Mouse (Mus musculus) hindbrain, embryonic 16.5 days (tissue): ENCODE results near the gene Kif14. TPM values are rescaled to one million over a fixed set of nuclear protein-coding genes. Genes with fewer than 3 reads are reported as not detected.

ENCODE experiments used
- ATAC-seq: fragments of 200-750 bp; cut with Nextera tagmentation; 2 replicates; pipeline ENCODE4 v1.8.0; 2017; ENCODE audit warnings: moderate TSS enrichment, moderate library complexity
- H3K27ac ChIP-seq: fragments of 300-500 bp; sonication (generic); 2 replicates; pipeline ENCODE4 v1.5.1; 2014; ENCODE audit warnings: low read depth, mild to moderate bottlenecking, control low read depth, low read length, moderate library complexity
- H3K27me3 ChIP-seq: fragments of 300-500 bp; sonication (generic); replicated peaks from 2 replicates; pipeline ENCODE4 v1.6.1; 2014; ENCODE audit warnings: low read length; ENCODE audit not compliant: control insufficient read depth, insufficient read depth
- H3K36me3 ChIP-seq: fragments of 300-500 bp; sonication (generic); 2 replicates; pipeline ENCODE4 v1.6.1; 2014; ENCODE audit warnings: mild to moderate bottlenecking, low read length, moderate library complexity, mixed read lengths; ENCODE audit not compliant: control insufficient read depth, insufficient read depth
- H3K4me1 ChIP-seq: fragments of 300-500 bp; sonication (generic); 2 replicates; pipeline ENCODE4 v1.6.1; 2014; ENCODE audit warnings: low read depth, low read length; ENCODE audit not compliant: control insufficient read depth, insufficient read depth
- H3K4me2 ChIP-seq: fragments of 300-500 bp; sonication (generic); 2 replicates; pipeline ENCODE4 v1.6.1; 2014; ENCODE audit warnings: mild to moderate bottlenecking, low read length, control low read depth, moderate library complexity
- H3K4me3 ChIP-seq: fragments of 300-500 bp; sonication (generic); 2 replicates; pipeline ENCODE4 v1.5.1; 2014; ENCODE audit warnings: mild to moderate bottlenecking, low read length, control low read depth, moderate library complexity
- H3K9ac ChIP-seq: fragments of 300-500 bp; sonication (generic); 2 replicates; pipeline ENCODE4 v1.6.1; 2014; ENCODE audit warnings: low read depth, mild to moderate bottlenecking, control low read depth, low read length, moderate library complexity
- H3K9me3 ChIP-seq: fragments of 300-500 bp; sonication (generic); 2 replicates; pipeline ENCODE4 v1.6.1; 2014; ENCODE audit warnings: mild to moderate bottlenecking, low read length, moderate library complexity; ENCODE audit not compliant: control insufficient read depth
- WGBS: fragments of 180-500 bp; shearing (Covaris S2); extraction: QIAGEN DNeasy Blood & Tissue Kit; methylation state at CpG from one replicate; pipeline ENCODE4 v1.1.7; 2014; 5-methylcytosine and 5-hydroxymethylcytosine counted together
- polyA plus RNA-seq: library from polyadenylated mRNA; unstranded; fragments of >200 nt; fragmentation: Nextera tagmentation; extraction: Ambion mirVana; gene quantifications from 2 replicates; pipeline ENCODE4 v1.2.1, GENCODE M21; 2015

Kif14 gene
- polyA plus RNA-seq, 1 experiment from 2014 or later = 0.74 TPM

- no peaks in the 10 kb centered on the region for H3K9me3 ChIP-seq
- no peaks in the 10 kb centered on the region for H3K27me3 ChIP-seq
- ATAC-seq = no peak
- H3K9ac ChIP-seq = no peak overlapping the region
- H3K27ac ChIP-seq = no peak overlapping the region
- H3K4me2 ChIP-seq = no peak overlapping the region
- no peaks in the 10 kb centered on the region for H3K36me3 ChIP-seq
- 94% methylated on average over 12 of the region's 12 CpGs for WGBS
- H3K4me3 ChIP-seq = no peak overlapping the region
- no peaks in the 10 kb centered on the region for H3K4me1 ChIP-seq
These were observed 91.3 kb downstream of the Kif14 start for GRCm38 (mm10) chr1:136557436-136557835.

- Histone ChIP-seq H3K9ac (no peak overlapping the region), H3K27ac (no peak overlapping the region), H3K4me3 (no peak overlapping the region), H3K27me3 (no peaks in the 10 kb centered on the region), H3K4me1 (no peaks in the 10 kb centered on the region), H3K36me3 (no peaks in the 10 kb centered on the region), H3K4me2 (no peak overlapping the region), H3K9me3 (no peaks in the 10 kb centered on the region)
- ATAC-seq = no peak
- WGBS = 54% methylated on average over 5 of the region's 5 CpGs
These were observed 92.6 kb downstream of the Kif14 start for GRCm38 (mm10) chr1:136558762-136559161.

GRCm38 (mm10) chr1:136559284-136559683 is 93.1 kb downstream of the Kif14 start:
- Histone ChIP-seq H3K27ac (no peak overlapping the region), H3K4me2 (no peak overlapping the region), H3K9me3 (no peaks in the 10 kb centered on the region), H3K4me3 (no peak overlapping the region), H3K9ac (no peak overlapping the region), H3K36me3 (no peaks in the 10 kb centered on the region), H3K27me3 (no peaks in the 10 kb centered on the region), H3K4me1 (no peaks in the 10 kb centered on the region)
- WGBS = 52% methylated on average over 5 of the region's 5 CpGs
- ATAC-seq = no peak

- no peak for ATAC-seq
- H3K27me3 ChIP-seq = no peaks in the 10 kb centered on the region
- H3K4me2 ChIP-seq = no peak overlapping the region
- no peaks in the 10 kb centered on the region for H3K9me3 ChIP-seq
- H3K36me3 ChIP-seq = no peaks in the 10 kb centered on the region
- no peak overlapping the region for H3K4me3 ChIP-seq
- H3K27ac ChIP-seq = no peak overlapping the region
- 87% methylated on average over 9 of the region's 9 CpGs for WGBS
- H3K4me1 ChIP-seq = no peaks in the 10 kb centered on the region
- H3K9ac ChIP-seq = no peak overlapping the region
These were observed 93.6 kb downstream of the Kif14 start for GRCm38 (mm10) chr1:136559774-136560173.

GRCm38 (mm10) chr1:136561823-136562222 is 95.7 kb downstream of the Kif14 start:
- Histone ChIP-seq H3K27ac (no peak overlapping the region), H3K4me3 (no peak overlapping the region), H3K9ac (no peak overlapping the region), H3K9me3 (no peaks in the 10 kb centered on the region), H3K36me3 (no peaks in the 10 kb centered on the region), H3K4me2 (no peak overlapping the region), H3K4me1 (no peaks in the 10 kb centered on the region), H3K27me3 (no peaks in the 10 kb centered on the region)
- WGBS = 74% methylated on average over 10 of the region's 10 CpGs
- ATAC-seq = no peak

- Histone ChIP-seq H3K27ac (no peak overlapping the region), H3K4me3 (no peak overlapping the region), H3K36me3 (no peaks in the 10 kb centered on the region), H3K4me2 (no peak overlapping the region), H3K9me3 (no peaks in the 10 kb centered on the region), H3K4me1 (no peaks in the 10 kb centered on the region), H3K9ac (no peak overlapping the region), H3K27me3 (no peaks in the 10 kb centered on the region)
- WGBS = 39% methylated on average over 11 of the region's 11 CpGs
- no peak for ATAC-seq
These were observed 97.0 kb downstream of the Kif14 start for GRCm38 (mm10) chr1:136563149-136563548.

GRCm38 (mm10) chr1:136564963-136565362 is 98.8 kb downstream of the Kif14 start:
- H3K9me3 ChIP-seq = no peaks in the 10 kb centered on the region
- no peaks in the 10 kb centered on the region for H3K36me3 ChIP-seq
- no peak overlapping the region for H3K9ac ChIP-seq
- no peaks in the 10 kb centered on the region; the same call in 1 of the 2 replicates for H3K27me3 ChIP-seq
- ATAC-seq = no peak
- no peak overlapping the region for H3K27ac ChIP-seq
- H3K4me2 ChIP-seq = no peak overlapping the region
- H3K4me1 ChIP-seq = peaks cover 1% of the 10 kb centered on the region
- 71% methylated on average over 4 of the region's 4 CpGs for WGBS
- no peak overlapping the region for H3K4me3 ChIP-seq

GRCm38 (mm10) chr1:136566386-136566785 is 100.2 kb downstream of the Kif14 start:
- whole genome bisulfite sequencing = 80% methylated on average over 5 of the region's 5 CpGs
- Histone ChIP-seq H3K36me3 (no peaks in the 10 kb centered on the region), H3K4me1 (peaks cover 5% of the 10 kb centered on the region), H3K4me3 (no peak overlapping the region), H3K9ac (no peak overlapping the region), H3K4me2 (no peak overlapping the region), H3K27me3 (no peaks in the 10 kb centered on the region; the same call in 1 of the 2 replicates), H3K9me3 (no peaks in the 10 kb centered on the region), H3K27ac (no peak overlapping the region)
- no peak for ATAC-seq

- no peaks in the 10 kb centered on the region for H3K36me3 ChIP-seq
- no peak overlapping the region for H3K4me2 ChIP-seq
- H3K27ac ChIP-seq = no peak overlapping the region
- H3K9ac ChIP-seq = no peak overlapping the region
- WGBS = 92% methylated on average over 4 of the region's 4 CpGs
- peaks cover 5% of the 10 kb centered on the region for H3K4me1 ChIP-seq
- H3K4me3 ChIP-seq = no peak overlapping the region
- ATAC-seq = no peak
- no peaks in the 10 kb centered on the region; the same call in 1 of the 2 replicates for H3K27me3 ChIP-seq
- no peaks in the 10 kb centered on the region for H3K9me3 ChIP-seq
These were observed 101.5 kb downstream of the Kif14 start for GRCm38 (mm10) chr1:136567641-136568040.

GRCm38 (mm10) chr1:136568738-136569194 is 102.6 kb downstream of the Kif14 start:
- Histone ChIP-seq H3K9me3 (no peaks in the 10 kb centered on the region), H3K27ac (no peak overlapping the region), H3K4me2 (no peak overlapping the region), H3K4me3 (no peak overlapping the region), H3K9ac (no peak overlapping the region), H3K36me3 (no peaks in the 10 kb centered on the region), H3K27me3 (no peaks in the 10 kb centered on the region; the same call in 1 of the 2 replicates), H3K4me1 (peaks cover 5% of the 10 kb centered on the region)
- no peak for ATAC-seq
- 94% methylated on average over 11 of the region's 11 CpGs for WGBS
